Mouse (Mus musculus): Measurements from ENCODE around the gene Mettl4. TPM values are rescaled to one million over a fixed set of nuclear protein-coding genes. Genes with fewer than 3 reads are reported as not detected.
"Not testable (repeated sequence)": the region's sequence is repeated elsewhere in the genome, so short reads cannot be mapped to it uniquely, and the experiment has no call there.

Gene Mettl4
- total and polyA plus RNA-seq, 2 experiments from 2014 or later, result 10.2 to 12.0 TPM

DNA sequence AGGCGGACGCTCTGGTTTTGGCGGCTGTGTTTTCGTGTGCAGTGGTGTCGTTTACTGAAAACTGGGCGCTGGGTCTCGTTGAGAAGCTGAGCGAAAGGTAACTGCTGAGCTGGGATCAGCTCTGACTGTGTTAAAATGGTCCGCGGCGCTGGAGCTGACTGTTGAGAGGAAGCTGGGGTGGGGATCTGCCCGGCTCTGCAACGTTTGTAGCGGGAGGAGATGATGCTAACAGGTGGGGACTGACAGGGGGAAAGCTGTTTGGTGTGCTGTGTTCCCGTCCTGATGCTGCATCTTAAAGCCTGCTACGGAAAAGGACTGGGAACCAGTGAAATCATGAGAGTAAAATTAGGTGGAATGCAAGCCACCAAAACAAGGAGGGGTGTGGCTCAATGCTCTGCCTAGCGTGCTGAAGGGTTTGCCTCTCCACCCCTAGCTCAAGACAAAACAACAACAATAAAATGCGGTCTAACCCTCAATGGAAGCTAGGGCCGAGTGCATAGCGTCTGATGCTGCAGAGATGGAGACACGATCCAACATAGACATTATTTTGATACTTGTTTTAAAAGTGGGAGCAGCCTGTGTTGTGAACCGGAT is 414 bp upstream of the Mettl4 start:
- no peak for TF ChIP-seq CTCF (IDR thresholded peaks at IDR 0.05; ENCODE audit: low read depth)
- H3K36me3 ChIP-seq (ENCODE audit: insufficient read depth, low read length), result no peaks in the 10 kb centered on the region
- H3K9ac ChIP-seq (replicated peaks; ENCODE audit: low read length), result peak overlapping the region; percentile 47
- H3K4me3 ChIP-seq (ENCODE audit: low read length), result peak overlapping the region; percentile 64
- WGBS, result 2% methylated on average over 22 of the region's 22 CpGs
- H3K4me1 ChIP-seq (ENCODE audit: insufficient read depth, low read length), result no peaks in the 10 kb centered on the region
- ATAC-seq (no peak), DNase-seq (ENCODE audit: low spot score) (no peak)
- H3K27me3 ChIP-seq (ENCODE audit: insufficient read depth, low read length), result no peaks in the 10 kb centered on the region
- peak overlapping the region; percentile 76 for H3K4me2 ChIP-seq (ENCODE audit: low read depth, low read length)
- no peaks in the 10 kb centered on the region for H3K9me3 ChIP-seq (ENCODE audit: low read length)
- peak overlapping the region; percentile 94 for H3K27ac ChIP-seq

DNA sequence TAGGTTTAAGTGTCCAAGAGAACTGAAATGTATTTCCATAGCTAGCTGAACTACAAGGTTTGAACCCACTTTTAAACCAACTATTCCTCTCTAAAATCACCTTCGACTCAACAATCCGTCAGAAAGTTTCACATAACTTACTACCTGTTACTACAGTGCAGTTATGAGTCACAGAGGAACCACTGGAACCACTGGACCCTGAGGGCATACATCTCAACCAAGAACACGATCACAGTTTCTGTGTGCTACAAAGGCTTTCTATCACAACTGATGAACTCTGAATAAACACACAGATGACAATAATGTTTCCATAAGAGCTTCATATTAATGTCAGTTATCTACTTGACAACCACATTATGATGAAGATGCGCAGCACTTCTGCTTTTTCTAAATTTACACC is 11.6 kb downstream of the Mettl4 start:
- Histone ChIP-seq H3K9ac (replicated peaks; ENCODE audit: low read length) (no peak overlapping the region), H3K4me2 (ENCODE audit: low read depth, low read length) (no peak overlapping the region), H3K4me3 (ENCODE audit: low read length) (no peak overlapping the region), H3K4me1 (ENCODE audit: insufficient read depth, low read length) (no peaks in the 10 kb centered on the region), H3K9me3 (ENCODE audit: low read length) (no peaks in the 10 kb centered on the region), H3K27ac (no peak overlapping the region), H3K27me3 (ENCODE audit: insufficient read depth, low read length) (no peaks in the 10 kb centered on the region), H3K36me3 (ENCODE audit: insufficient read depth, low read length) (no peaks in the 10 kb centered on the region; the same call in 1 of the 2 replicates)
- ATAC-seq, result no peak
- no peak for DNase-seq (ENCODE audit: low spot score)
- TF ChIP-seq CTCF (IDR thresholded peaks at IDR 0.05; ENCODE audit: low read depth), result no peak
- 96% methylated on average over 4 of the region's 4 CpGs for WGBS

DNA sequence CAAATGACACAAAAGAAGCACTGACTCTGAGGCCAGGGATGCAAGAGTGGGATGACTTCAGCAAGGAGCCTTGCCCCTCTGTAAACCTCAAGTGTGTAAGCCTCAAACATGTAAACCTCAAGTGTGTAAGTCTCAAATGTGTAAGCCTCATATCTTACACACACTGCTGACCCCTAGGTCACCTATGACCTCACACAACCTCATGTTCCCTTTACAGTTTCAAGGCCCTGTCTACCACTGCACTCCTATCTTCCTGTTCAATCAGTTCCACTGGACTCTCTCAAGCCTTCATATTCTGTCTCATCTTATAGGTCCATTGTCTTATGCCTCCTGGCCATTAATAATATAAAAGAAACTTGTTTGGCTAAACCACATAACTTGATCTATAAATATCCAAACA is 13.9 kb downstream of the Mettl4 start:
- H3K27ac ChIP-seq, result no peak overlapping the region
- no peak overlapping the region for H3K4me2 ChIP-seq (ENCODE audit: low read depth, low read length)
- no peaks in the 10 kb centered on the region; the same call in 1 of the 2 replicates for H3K36me3 ChIP-seq (ENCODE audit: insufficient read depth, low read length)
- H3K27me3 ChIP-seq (ENCODE audit: insufficient read depth, low read length), result no peaks in the 10 kb centered on the region
- no peak for TF ChIP-seq CTCF (IDR thresholded peaks at IDR 0.05; ENCODE audit: low read depth)
- H3K4me3 ChIP-seq (ENCODE audit: low read length), result no peak overlapping the region
- no peak for ATAC-seq
- H3K9me3 ChIP-seq (ENCODE audit: low read length), result no peaks in the 10 kb centered on the region
- DNase-seq (ENCODE audit: low spot score), result no peak
- H3K9ac ChIP-seq (replicated peaks; ENCODE audit: low read length), result no peak overlapping the region
- H3K4me1 ChIP-seq (ENCODE audit: insufficient read depth, low read length), result no peaks in the 10 kb centered on the region

- Histone ChIP-seq H3K9me3 (ENCODE audit: low read length) (no peaks in the 10 kb centered on the region), H3K27me3 (ENCODE audit: insufficient read depth, low read length) (no peaks in the 10 kb centered on the region), H3K9ac (replicated peaks; ENCODE audit: low read length) (no peak overlapping the region), H3K36me3 (ENCODE audit: insufficient read depth, low read length) (no peaks in the 10 kb centered on the region; the same call in 1 of the 2 replicates), H3K4me1 (ENCODE audit: insufficient read depth, low read length) (no peaks in the 10 kb centered on the region), H3K4me3 (ENCODE audit: low read length) (no peak overlapping the region), H3K4me2 (ENCODE audit: low read depth, low read length) (no peak overlapping the region), H3K27ac (no peak overlapping the region)
- WGBS, result 72% methylated on average over 4 of the region's 4 CpGs
- ATAC-seq (no peak), DNase-seq (ENCODE audit: low spot score) (peak; percentile 70)
- peak; percentile 77 for TF ChIP-seq CTCF (IDR thresholded peaks at IDR 0.05; ENCODE audit: low read depth)
Measured at GRCm38 (mm10) chr17:94735437-94735836, 14.4 kb downstream of the Mettl4 start.

GRCm38 (mm10) chr17:94730416-94730815 is 19.4 kb downstream of the Mettl4 start:
- peak; percentile 74 for TF ChIP-seq CTCF (IDR thresholded peaks at IDR 0.05; ENCODE audit: low read depth)
- H3K36me3 ChIP-seq (ENCODE audit: insufficient read depth, low read length); H3K4me3 ChIP-seq (ENCODE audit: low read length); H3K27me3 ChIP-seq (ENCODE audit: insufficient read depth, low read length); ATAC-seq; H3K9me3 ChIP-seq (ENCODE audit: low read length); H3K27ac ChIP-seq; H3K9ac ChIP-seq (replicated peaks; ENCODE audit: low read length); H3K4me2 ChIP-seq (ENCODE audit: low read depth, low read length); H3K4me1 ChIP-seq (ENCODE audit: insufficient read depth, low read length): not testable (repeated sequence)
- 26% methylated on average over 2 of the region's 2 CpGs for WGBS
- DNase-seq (ENCODE audit: low spot score), result peak; percentile 76

DNA sequence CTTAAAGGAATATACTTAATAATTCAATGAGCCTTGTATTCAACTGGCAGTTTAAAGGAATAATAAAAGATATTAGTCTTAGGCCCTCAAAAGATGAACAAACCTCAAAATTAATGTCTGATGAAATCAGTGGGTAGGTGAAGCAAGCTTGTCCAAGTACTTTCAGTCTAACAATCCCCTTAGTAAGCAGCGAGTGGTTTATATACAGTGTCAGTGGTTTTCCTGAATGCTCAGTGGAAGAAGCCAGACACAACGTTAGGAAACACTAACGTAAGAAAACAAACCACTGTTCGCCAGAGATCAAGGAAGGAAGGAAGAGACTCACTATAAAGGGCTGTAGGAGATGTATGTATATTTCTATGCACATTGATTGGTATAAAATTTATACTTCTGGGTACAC is 23.1 kb downstream of the Mettl4 start:
- TF ChIP-seq CTCF (IDR thresholded peaks at IDR 0.05; ENCODE audit: low read depth), result no peak
- ATAC-seq, result no peak

DNA sequence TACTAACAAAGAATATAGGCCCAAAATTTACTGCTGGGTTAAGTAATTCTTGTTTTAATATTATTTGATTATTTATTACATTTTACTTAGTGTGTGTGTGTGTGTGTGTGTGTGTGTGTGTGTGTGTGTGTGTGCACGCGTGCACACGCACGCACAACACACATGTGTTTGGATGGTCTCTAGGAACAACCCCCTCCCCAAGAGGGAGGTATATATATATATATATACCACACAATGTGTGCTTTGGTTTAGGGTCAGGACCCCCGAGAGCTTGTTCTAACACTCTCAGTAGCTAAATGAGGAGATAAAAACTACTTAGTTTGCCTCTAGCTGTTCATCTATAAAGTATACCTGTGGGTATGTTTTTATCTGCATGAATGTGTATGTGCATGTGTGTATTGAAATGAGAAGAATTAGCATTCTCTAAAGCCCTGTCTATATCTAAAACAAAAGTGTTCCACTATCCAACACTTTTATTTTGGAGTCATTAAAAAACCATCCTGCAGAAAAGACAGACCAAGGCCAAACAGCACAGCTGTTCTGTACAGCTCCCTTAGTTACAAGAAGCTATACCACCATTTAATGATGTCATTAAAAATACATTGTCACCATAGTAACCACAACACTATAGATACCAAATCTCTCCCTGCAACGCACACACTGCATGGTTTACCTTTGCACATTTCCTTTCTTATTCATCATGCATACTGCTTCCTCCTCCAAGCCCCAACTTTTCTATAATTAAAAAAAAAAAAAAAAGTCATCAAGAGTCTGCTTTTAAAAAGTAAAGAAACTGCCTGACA is 76.1 kb downstream of the Mettl4 start:
- no peaks in the 10 kb centered on the region for H3K9me3 ChIP-seq (ENCODE audit: low read length)
- no peak overlapping the region for H3K27ac ChIP-seq
- DNase-seq (ENCODE audit: low spot score), result peak; percentile 12
- no peak for TF ChIP-seq CTCF (IDR thresholded peaks at IDR 0.05; ENCODE audit: low read depth)
- no peaks in the 10 kb centered on the region for H3K27me3 ChIP-seq (ENCODE audit: insufficient read depth, low read length)
- no peak overlapping the region for H3K4me3 ChIP-seq (ENCODE audit: low read length)
- H3K4me2 ChIP-seq (ENCODE audit: low read depth, low read length), result no peak overlapping the region
- H3K4me1 ChIP-seq (ENCODE audit: insufficient read depth, low read length), result no peaks in the 10 kb centered on the region
- no peak overlapping the region for H3K9ac ChIP-seq (replicated peaks; ENCODE audit: low read length)
- no peaks in the 10 kb centered on the region for H3K36me3 ChIP-seq (ENCODE audit: insufficient read depth, low read length)
- 85% methylated on average over 6 of the region's 6 CpGs for WGBS
- ATAC-seq, result peak; percentile 68; the same call in 1 of the 2 replicates

More for the DNA sequence above, 23.1 kb downstream of the Mettl4 start:
- no peak for DNase-seq (ENCODE audit: low spot score)
- H3K9me3 ChIP-seq (ENCODE audit: low read length), result no peaks in the 10 kb centered on the region
- no peak overlapping the region for H3K4me2 ChIP-seq (ENCODE audit: low read depth, low read length)
- H3K9ac ChIP-seq (replicated peaks; ENCODE audit: low read length), result no peak overlapping the region
- H3K27me3 ChIP-seq (ENCODE audit: insufficient read depth, low read length), result no peaks in the 10 kb centered on the region
- H3K27ac ChIP-seq, result no peak overlapping the region
- H3K4me3 ChIP-seq (ENCODE audit: low read length), result no peak overlapping the region
- no peaks in the 10 kb centered on the region for H3K4me1 ChIP-seq (ENCODE audit: insufficient read depth, low read length)
- H3K36me3 ChIP-seq (ENCODE audit: insufficient read depth, low read length), result no peaks in the 10 kb centered on the region; the same call in 1 of the 2 replicates
- 96% methylated on average over 4 of the region's 4 CpGs for WGBS

Measured in hindbrain, postnatal 0 days (tissue).